In the genomic region with DNA sequence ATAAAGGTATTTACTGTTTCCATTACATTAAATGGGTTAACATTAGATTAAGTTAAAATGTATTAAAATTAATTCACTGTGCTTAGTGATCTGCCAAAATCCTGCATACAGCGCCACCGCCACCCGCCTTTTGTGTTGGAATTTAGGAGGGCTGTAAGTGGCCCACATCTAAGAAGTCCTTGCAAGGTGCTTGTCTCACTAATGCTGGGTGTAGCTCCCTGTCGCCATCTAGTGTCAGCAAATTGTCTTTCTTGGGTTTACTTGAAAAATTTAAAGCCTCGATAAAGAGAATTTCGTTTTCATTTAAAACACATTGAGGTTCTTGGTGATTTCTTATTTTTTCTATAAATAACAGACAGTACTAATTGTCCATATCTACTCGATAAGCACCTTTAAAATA, we compare ENCODE assay signal across 8 mouse cellular contexts. TPM values are rescaled to one million over a fixed set of nuclear protein-coding genes. Genes with fewer than 3 reads are reported as not detected.
DNase-seq lines count a peak whose midpoint lies in the region; ATAC-seq and TF ChIP-seq lines count a peak whose summit lies in the region.

No protein-coding gene starts in this region.

- H3K4me3 ChIP-seq in intestine, postnatal 0 days (ENCODE audit: low read depth, low read length), result no peak overlapping the region
- H3K4me3 ChIP-seq in intestine, embryonic 16.5 days (ENCODE audit: low read length), result no peak overlapping the region
- no peak overlapping the region for H3K4me3 ChIP-seq in midbrain, postnatal 0 days (ENCODE audit: low read depth, low read length)

- no peak overlapping the region for H3K4me2 ChIP-seq in intestine, postnatal 0 days (replicated peaks; ENCODE audit: low read depth)
- H3K4me2 ChIP-seq in intestine, embryonic 16.5 days (ENCODE audit: low read depth, low read length), result no peak overlapping the region
- H3K4me2 ChIP-seq in midbrain, postnatal 0 days (ENCODE audit: low read depth, low read length, poor library complexity, severe bottlenecking), result no peak overlapping the region

- ATAC-seq in intestine, postnatal 0 days, result no peak
- no peak for ATAC-seq in intestine, embryonic 16.5 days
- no peak for ATAC-seq in midbrain, postnatal 0 days (ENCODE audit: low FRiP score)

- H3K27me3 ChIP-seq in intestine, postnatal 0 days (replicated peaks; ENCODE audit: control insufficient read depth, insufficient read depth, low read length), result no peaks in the 10 kb centered on the region
- H3K27me3 ChIP-seq in intestine, embryonic 16.5 days (replicated peaks; ENCODE audit: control insufficient read depth, insufficient read depth, low read length), result no peaks in the 10 kb centered on the region
- H3K27me3 ChIP-seq in midbrain, postnatal 0 days (ENCODE audit: insufficient read depth, low read length), result no peaks in the 10 kb centered on the region

- DNase-seq in MN1 (ENCODE audit: low spot score), result peak; percentile 82
- peak; percentile 68 for DNase-seq in cerebellum, adult 9-11 months
- DNase-seq in gastrocnemius, postnatal 14 days, result peak; percentile 24
- peak; percentile 35 to 56 for DNase-seq in layer of hippocampus, postnatal 36 days
- DNase-seq in midbrain, postnatal 0 days (ENCODE audit: low spot score), result peak; percentile 85
- DNase-seq in thymus, postnatal 0 days (ENCODE audit: low spot score), result peak; percentile 80

- H3K36me3 ChIP-seq in intestine, postnatal 0 days (ENCODE audit: control insufficient read depth, insufficient read depth), result peaks cover 35% of the 10 kb centered on the region
- H3K36me3 ChIP-seq in intestine, embryonic 16.5 days (ENCODE audit: control insufficient read depth, insufficient read depth, low read length), result no peaks in the 10 kb centered on the region; the same call in 1 of the 2 replicates
- peaks cover 36% of the 10 kb centered on the region for H3K36me3 ChIP-seq in midbrain, postnatal 0 days (ENCODE audit: insufficient read depth, low read length)

- no peak overlapping the region for H3K27ac ChIP-seq in intestine, postnatal 0 days (ENCODE audit: low read depth, low read length)
- no peak overlapping the region for H3K27ac ChIP-seq in intestine, embryonic 16.5 days (ENCODE audit: low read length)
- no peak overlapping the region for H3K27ac ChIP-seq in midbrain, postnatal 0 days (ENCODE audit: low read depth, low read length)

- intact Hi-C loops in gastrocnemius, postnatal 14 days (cut with DNase I; ENCODE audit: low total_unique reads), result loop anchor here (5.0 kb wide), 2 partner anchors 57 to 112 kb away; no protein-coding TSS in a partner anchor

- WGBS in intestine, postnatal 0 days, result 26% methylated on average over 7 of the region's 7 CpGs
- WGBS in intestine, embryonic 16.5 days, result 32% methylated on average over 7 of the region's 7 CpGs
- 24% methylated on average over 7 of the region's 7 CpGs for WGBS in midbrain, postnatal 0 days

- peak; percentile 87 for TF ChIP-seq CTCF in intestine, postnatal 0 days (IDR thresholded peaks at IDR 0.05; ENCODE audit: low read depth)
- peak; percentile 90 for TF ChIP-seq CTCF in midbrain, postnatal 0 days (IDR thresholded peaks at IDR 0.05)

- H3K9me3 ChIP-seq in intestine, postnatal 0 days (ENCODE audit: control insufficient read depth), result no peaks in the 10 kb centered on the region
- H3K9me3 ChIP-seq in intestine, embryonic 16.5 days (ENCODE audit: control insufficient read depth, low read length), result no peaks in the 10 kb centered on the region
- H3K9me3 ChIP-seq in midbrain, postnatal 0 days (ENCODE audit: low read length), result no peaks in the 10 kb centered on the region

- H3K9ac ChIP-seq in intestine, postnatal 0 days (ENCODE audit: low read depth, low read length), result no peak overlapping the region
- H3K9ac ChIP-seq in intestine, embryonic 16.5 days (ENCODE audit: low read depth, low read length), result no peak overlapping the region
- H3K9ac ChIP-seq in midbrain, postnatal 0 days (replicated peaks; ENCODE audit: low read length, poor library complexity, severe bottlenecking), result no peak overlapping the region

- H3K4me1 ChIP-seq in intestine, postnatal 0 days (replicated peaks; ENCODE audit: control insufficient read depth, insufficient read depth, low read length), result peaks cover 6% of the 10 kb centered on the region; the same call in 1 of the 2 replicates
- H3K4me1 ChIP-seq in intestine, embryonic 16.5 days (ENCODE audit: control insufficient read depth, insufficient read depth, low read length), result peaks cover 9% of the 10 kb centered on the region
- H3K4me1 ChIP-seq in midbrain, postnatal 0 days (ENCODE audit: insufficient read depth, low read length), result no peaks in the 10 kb centered on the region

RNA-seq across cellular contexts. Expression of gene Bhlha15, which starts 35.6 kb away (rescaled TPM):
- polyA plus RNA-seq in intestine, postnatal 0 days (2015; fragmentation: Nextera tagmentation; extraction: Ambion mirVana), result 0.13 and 0.16 TPM in 2 replicates
- polyA plus RNA-seq in intestine, embryonic 16.5 days (2015; fragmentation: Nextera tagmentation; extraction: Ambion mirVana), result 10.2 and 13.0 TPM in 2 replicates
- total RNA-seq in gastrocnemius, postnatal 14 days (2021), result not detected
- total RNA-seq in layer of hippocampus, postnatal 36 days (2021), result under 1 TPM; 0.13 to 0.25 TPM
- total RNA-seq in midbrain, postnatal 0 days (2014; rRNA removed), result 0.09 TPM in 1 of 2 replicates, not detected in the other
- 0.06 and 0.09 TPM in 2 replicates for polyA plus RNA-seq in midbrain, postnatal 0 days (2015; fragmentation: Nextera tagmentation; extraction: Ambion mirVana)
- 0.05 and 0.13 TPM in 2 replicates for polyA plus RNA-seq in thymus, postnatal 0 days (2015; fragmentation: Nextera tagmentation; extraction: Ambion mirVana)

RNA-seq across cellular contexts. Expression of gene Lmtk2, which starts 54.3 kb away (rescaled TPM):
- polyA plus RNA-seq in intestine, postnatal 0 days (2015; fragmentation: Nextera tagmentation; extraction: Ambion mirVana), result 4.9 and 5.8 TPM in 2 replicates
- polyA plus RNA-seq in intestine, embryonic 16.5 days (2015; fragmentation: Nextera tagmentation; extraction: Ambion mirVana), result 4.8 and 5.4 TPM in 2 replicates
- total RNA-seq in gastrocnemius, postnatal 14 days (2021), result 10 to 100 TPM; 12.2 to 12.5 TPM
- 10 to 100 TPM; 94.2 to 99.2 TPM for total RNA-seq in layer of hippocampus, postnatal 36 days (2021)
- 67.2 and 69.9 TPM in 2 replicates for total RNA-seq in midbrain, postnatal 0 days (2014; rRNA removed)
- polyA plus RNA-seq in midbrain, postnatal 0 days (2015; fragmentation: Nextera tagmentation; extraction: Ambion mirVana), result 7.1 and 7.3 TPM in 2 replicates
- 3.1 and 3.4 TPM in 2 replicates for polyA plus RNA-seq in thymus, postnatal 0 days (2015; fragmentation: Nextera tagmentation; extraction: Ambion mirVana)

Comparison
In these comparisons a context has a peak if more than half of its experiments do, and no peak if none do; other contexts are left out.
1. DNase-seq: peak in every context shown above with its lines; median percentile 85 in midbrain, postnatal 0 days; 82 in MN1; 80 in thymus, postnatal 0 days; 68 in cerebellum, adult 9-11 months; 46 in layer of hippocampus, postnatal 36 days; 24 in gastrocnemius, postnatal 14 days.